Mouse (Mus musculus): ENCODE data around the gene Arsb.

The Arsb gene

GRCm38 (mm10) chr13:93889991-93890390 is 118.6 kb downstream of the Arsb start:
- no peak for DNase-seq (ENCODE audit: low read depth, low spot score)

DNA sequence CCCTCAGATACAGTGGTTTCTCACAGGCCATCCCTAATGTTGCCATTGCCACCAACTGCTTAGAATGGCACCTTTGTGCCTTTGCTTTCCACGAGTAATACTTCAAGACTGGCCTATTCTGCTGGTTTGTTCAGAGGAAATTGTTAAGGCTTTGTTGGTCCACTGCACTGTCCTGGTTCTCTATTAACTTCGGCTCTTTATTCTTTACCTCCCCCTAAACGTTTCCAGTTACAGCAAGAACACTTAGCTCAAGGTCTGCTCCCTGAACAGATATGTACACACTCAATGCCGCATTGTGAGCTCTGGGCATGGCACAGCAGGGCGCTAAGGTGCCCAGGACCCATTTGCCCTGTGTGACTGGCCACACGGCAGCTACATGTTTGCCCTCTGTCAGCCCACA is 119.8 kb downstream of the Arsb start:
- no peak for DNase-seq (ENCODE audit: low read depth, low spot score)

DNA sequence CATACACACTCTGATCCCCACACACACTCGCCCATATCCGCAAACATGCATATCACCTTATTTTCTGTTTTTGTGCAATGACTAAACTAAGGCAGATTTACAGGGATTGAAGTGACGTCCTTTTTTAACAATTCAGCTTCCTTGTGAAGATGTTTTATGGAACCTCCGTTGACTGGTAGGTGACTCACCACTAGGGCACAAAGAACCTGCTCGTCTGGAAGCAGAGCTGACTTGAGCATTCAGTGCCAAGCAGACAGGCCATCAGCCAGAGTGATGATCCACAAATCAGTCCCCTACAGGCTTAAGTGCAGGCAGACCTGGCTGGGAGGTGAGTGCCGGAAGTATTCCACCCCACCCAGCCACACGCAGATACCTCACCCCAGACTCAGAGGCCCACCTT is 120.7 kb downstream of the Arsb start:
- no peak for DNase-seq (ENCODE audit: low read depth, low spot score)

GRCm38 (mm10) chr13:93894105-93894504 is 122.7 kb downstream of the Arsb start:
- DNase-seq (ENCODE audit: low read depth, low spot score), result no peak

DNA sequence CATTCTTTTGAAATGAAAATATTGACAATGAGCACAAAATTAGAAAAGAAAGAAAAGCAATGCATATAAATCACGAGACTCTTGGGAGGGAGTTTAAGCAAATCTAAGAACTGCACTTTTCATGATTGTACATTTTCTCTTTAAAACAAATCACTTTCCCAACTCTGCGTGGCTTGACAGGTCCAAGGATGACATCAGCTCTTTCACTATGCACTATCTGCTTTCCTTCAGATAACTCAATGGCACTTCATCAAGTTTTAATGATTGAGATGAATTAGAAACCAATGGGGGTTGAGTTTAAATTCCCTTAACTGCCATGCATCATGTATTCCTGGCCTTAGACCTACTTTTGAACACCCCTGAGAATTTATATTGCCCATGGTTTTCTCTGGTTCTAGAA is 124.0 kb downstream of the Arsb start:
- no peak for DNase-seq (ENCODE audit: low read depth, low spot score)

DNA sequence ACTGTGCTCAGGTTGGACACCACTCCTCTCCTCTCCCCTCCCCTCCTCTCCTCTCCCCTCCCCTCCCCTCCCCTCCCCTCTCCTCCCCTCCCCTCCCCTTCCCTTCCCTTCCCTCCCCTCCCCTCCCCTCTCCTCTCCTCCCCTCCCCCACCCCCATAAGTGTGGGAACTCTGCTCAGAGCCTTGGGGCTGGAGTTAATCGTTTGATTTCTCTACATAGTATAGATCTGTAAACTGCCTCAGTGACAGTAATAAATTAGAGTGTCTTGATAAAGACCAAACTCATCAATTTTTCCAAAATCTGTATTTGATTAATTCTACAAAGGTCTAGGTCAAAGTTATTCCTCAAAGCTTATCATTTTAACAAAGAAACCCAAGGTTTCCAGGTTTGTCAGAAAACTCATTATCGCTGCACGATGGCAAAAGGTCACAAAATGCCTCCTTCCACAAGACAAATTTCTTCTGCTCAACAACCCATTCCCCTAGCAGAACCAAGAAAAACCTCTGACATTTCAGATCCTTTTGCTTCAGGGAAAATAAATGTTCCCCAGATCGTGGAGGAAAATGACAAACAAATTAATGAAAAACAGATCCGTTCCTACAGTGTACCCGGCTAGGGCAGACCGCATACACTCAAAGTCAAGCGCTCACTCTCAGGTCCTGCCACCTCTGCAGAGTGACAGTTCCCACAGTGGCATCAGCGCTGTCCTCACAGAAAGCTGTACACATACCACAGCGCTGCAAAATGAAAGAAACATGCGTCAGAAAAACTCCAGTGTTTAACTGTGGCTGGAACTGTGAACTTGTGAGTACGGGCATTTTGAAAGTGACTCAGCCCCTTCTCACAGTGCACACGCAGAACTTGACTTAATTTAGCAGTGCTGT is 126.8 kb downstream of the Arsb start:
- no peak for DNase-seq (ENCODE audit: low read depth, low spot score)

DNA sequence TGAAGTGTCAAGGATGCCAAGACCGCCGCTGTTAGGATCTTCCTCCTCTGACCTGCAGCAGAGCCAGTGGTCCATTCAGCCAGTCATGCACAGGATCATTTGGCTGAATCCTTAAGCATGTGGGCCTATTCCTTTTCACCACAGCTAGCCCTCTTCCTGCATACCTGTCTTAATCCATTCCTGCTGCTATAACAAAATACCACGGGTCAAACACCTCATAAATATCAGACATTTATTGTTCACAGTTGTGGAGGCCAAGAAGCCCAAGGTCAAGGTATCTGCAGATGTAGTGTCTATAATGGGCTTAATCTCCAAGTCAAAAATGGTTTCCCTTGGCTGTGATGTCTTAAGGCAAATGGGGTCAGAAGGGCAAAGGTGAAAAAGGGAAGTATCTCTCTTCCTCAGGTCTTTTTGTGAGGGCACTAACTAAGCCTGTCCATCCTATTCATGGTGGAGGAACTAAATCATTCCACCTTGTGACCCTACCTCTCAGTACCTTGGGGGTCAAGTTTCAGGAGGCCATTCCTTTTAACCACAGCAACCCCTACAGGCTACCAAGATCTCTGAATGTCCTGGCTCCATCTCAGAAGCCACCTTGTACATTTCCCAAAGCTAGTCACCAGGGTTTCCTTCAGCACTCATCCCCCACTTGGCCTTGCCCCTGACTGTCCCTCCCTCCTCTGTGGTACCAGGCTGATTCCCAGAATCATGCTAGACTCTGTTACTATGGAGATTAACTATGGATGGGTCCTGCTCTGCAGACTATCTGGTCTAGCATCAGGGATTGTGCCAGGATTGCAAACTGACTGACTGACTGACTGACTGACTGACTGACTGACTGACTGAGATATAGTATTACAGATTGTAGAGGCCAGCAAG is 128.2 kb downstream of the Arsb start:
- no peak for DNase-seq (ENCODE audit: low read depth, low spot score)

DNA sequence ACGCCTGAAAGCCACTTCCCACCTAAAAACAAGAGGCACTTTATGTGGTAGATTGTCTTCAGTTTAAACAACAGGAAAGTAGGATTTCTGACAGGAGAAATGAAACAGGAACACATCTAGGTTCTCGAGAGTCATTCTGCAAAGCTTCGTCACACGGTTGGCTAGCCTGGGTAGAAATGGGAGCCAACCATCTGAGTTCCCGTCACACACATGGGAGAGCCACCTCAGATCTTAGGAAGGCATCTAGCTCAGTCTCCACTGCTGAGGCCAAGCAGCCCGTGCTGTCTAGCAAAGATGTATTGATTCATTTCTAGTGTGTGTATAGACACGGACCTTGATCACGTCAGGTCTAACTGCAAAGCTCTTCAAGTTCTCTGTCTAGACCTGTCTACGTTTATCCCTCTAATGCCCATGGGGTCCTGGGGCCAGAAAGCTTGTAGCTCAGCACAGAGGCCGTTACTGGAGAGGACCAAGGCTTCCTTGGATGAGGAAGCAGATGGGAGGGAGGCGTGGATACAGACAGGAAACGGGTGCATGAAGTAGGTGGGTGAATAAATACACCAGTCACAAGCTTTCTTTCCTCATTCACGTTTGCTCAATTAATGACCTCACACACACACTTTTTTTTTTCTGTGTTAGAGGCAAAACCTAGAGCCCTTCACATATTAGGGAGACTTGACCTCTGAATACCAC is 129.7 kb downstream of the Arsb start:
- DNase-seq (ENCODE audit: low read depth, low spot score), result no peak

- no peak for DNase-seq (ENCODE audit: low read depth, low spot score)
Observed at GRCm38 (mm10) chr13:93902126-93902525, 130.7 kb downstream of the Arsb start.

GRCm38 (mm10) chr13:93906552-93907245 is 135.3 kb downstream of the Arsb start:
- DNase-seq (ENCODE audit: low read depth, low spot score), result no peak

GRCm38 (mm10) chr13:93907971-93908370 is 136.5 kb downstream of the Arsb start:
- DNase-seq (ENCODE audit: low read depth, low spot score), result no peak

- no peak for DNase-seq (ENCODE audit: low read depth, low spot score)
Observed at GRCm38 (mm10) chr13:93909847-93910246, 138.4 kb downstream of the Arsb start.

DNA sequence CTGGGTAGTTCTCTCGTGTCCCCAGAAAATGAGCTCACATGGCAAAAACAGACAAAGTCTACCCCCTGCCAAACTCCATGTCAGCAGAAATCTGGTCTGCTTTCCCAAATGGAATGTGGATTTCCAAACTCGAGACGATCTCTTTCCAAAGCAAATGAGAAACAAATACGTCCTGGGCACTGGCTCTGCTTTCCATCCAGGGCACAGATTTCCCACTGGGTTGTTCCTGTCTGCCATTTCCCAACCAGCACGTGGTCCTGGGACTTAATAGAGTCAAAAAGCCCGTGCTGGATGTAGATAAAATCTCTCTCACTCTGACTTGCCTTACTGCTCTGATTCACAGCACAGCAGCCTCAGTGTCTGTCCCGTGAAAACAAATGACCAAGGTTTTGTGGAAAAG is 139.6 kb downstream of the Arsb start:
- DNase-seq (ENCODE audit: low read depth, low spot score), result no peak

GRCm38 (mm10) chr13:93912326-93912915 is 141.0 kb downstream of the Arsb start:
- DNase-seq (ENCODE audit: low read depth, low spot score), result no peak

DNA sequence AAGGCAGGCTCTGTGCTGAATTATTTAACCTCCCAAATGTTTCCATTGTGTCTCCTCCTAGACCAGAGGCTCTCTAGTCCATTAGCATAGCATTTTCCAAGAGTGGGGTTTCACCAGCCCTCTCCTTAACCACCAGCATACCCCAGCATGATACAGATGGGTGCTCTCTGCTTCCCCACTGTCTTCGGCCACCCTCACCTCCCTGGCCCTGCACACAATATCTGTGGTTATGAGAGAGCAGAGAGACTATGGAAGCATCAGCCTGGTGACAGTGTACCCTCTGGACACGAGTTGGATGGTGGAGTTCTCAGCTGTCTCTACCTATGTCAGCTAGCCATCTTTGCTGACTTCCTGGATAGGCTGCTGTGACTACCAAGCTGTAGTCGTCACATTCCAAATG is 142.8 kb downstream of the Arsb start:
- DNase-seq (ENCODE audit: low read depth, low spot score), result no peak

- DNase-seq (ENCODE audit: low read depth, low spot score), result no peak
Observed at GRCm38 (mm10) chr13:93915641-93916570, 144.5 kb downstream of the Arsb start.

DNA sequence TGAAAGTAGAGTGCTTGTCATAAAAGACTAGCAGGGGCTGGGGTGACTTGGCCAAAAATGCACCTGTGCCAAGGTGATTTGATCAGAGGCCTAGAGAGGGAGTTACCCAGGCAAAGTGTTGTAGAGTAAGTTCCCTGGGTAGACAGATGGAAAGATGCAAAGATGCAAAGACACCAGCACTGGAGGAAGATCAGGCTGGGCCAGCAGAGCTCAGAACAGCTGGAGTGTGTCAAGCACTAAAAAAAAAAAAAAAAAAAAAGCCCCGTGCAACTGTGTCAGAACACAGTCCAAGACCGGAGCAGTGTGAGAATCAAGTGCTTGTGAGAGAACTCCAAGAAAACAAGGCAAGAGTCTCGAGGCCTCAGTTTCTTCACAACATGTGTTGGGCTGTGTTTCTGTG is 148.1 kb downstream of the Arsb start:
- DNase-seq (ENCODE audit: low read depth, low spot score), result no peak

- DNase-seq (ENCODE audit: low read depth, low spot score), result no peak
Observed at GRCm38 (mm10) chr13:93920080-93920785, 148.8 kb downstream of the Arsb start.

DNA sequence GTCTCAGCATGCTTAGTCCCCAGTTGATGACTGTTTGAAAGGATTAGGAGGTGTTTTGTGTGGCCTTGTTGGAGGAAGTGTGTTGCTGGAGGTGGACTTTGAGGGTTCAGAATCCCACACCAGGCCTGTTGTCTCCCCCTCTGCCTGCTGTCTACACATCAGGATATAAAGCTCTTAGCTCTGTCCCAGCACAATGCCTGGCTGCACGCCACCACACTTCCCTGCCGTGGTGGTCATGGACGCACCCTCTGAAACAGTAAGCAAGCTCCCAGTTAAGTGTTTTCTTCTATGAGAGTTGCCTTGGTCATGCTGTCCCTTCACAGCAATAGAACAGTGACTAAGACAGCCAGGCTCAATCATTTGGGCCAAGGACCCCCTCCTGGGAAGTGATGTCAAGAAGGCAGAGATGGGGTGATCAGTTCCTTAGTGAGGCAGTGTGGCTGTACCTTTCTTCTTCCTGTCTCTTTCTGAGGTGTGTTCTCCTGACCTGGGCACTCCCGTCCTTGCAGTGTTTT is 149.4 kb downstream of the Arsb start:
- no peak for DNase-seq (ENCODE audit: low read depth, low spot score)
